Mouse (Mus musculus) ES-Bruce4 (cell line): ENCODE measurements around the gene Klhl24. TPM values are rescaled to one million over a fixed set of nuclear protein-coding genes. Genes with fewer than 3 reads are reported as not detected.
A peak's percentile ranks its signal among the peaks of the same experiment; 100 is the strongest.

Experiments
- H3K27ac ChIP-seq: 2 replicates; pipeline ENCODE4 v1.5.1; 2012; ENCODE audit warnings: low read length, inconsistent platforms; ENCODE audit not compliant: insufficient read depth
- H3K27me3 ChIP-seq: 2 replicates; pipeline ENCODE4 v1.6.1; 2012; ENCODE audit warnings: mild to moderate bottlenecking, low read length, inconsistent platforms; ENCODE audit not compliant: control insufficient read depth, poor library complexity, insufficient read depth, severe bottlenecking
- H3K36me3 ChIP-seq: 2 replicates; pipeline ENCODE4 v1.6.1; 2012; ENCODE audit warnings: inconsistent platforms, mild to moderate bottlenecking, low read length, moderate library complexity; ENCODE audit not compliant: control insufficient read depth, poor library complexity, insufficient read depth, severe bottlenecking
- H3K4me1 ChIP-seq: one replicate; pipeline ENCODE4 v1.8.1; 2011; ENCODE audit warnings: low read length; ENCODE audit not compliant: control insufficient read depth, insufficient read depth
- H3K4me3 ChIP-seq: 2 replicates; pipeline ENCODE4 v1.5.1; 2011; ENCODE audit warnings: low read depth, mild to moderate bottlenecking, low read length
- H3K9ac ChIP-seq: 2 replicates; pipeline ENCODE4 v1.6.1; 2012; ENCODE audit warnings: low read depth, mild to moderate bottlenecking, inconsistent platforms; ENCODE audit not compliant: poor library complexity, severe bottlenecking
- H3K9me3 ChIP-seq: replicated peaks from 2 replicates; pipeline ENCODE4 v1.6.1; 2012; ENCODE audit warnings: mild to moderate bottlenecking, low read length, inconsistent platforms; ENCODE audit not compliant: control insufficient read depth, poor library complexity, insufficient read depth, severe bottlenecking
- CTCF ChIP-seq: IDR thresholded peaks from one replicate; pipeline ENCODE4 v1.8.1; 2011; ENCODE audit warnings: low read depth, low read length
- EP300 ChIP-seq: IDR thresholded peaks from 2 replicates; pipeline ENCODE4 v1.6.1; 2011; ENCODE audit warnings: low read depth, low read length; ENCODE audit not compliant: insufficient read depth
- POLR2A ChIP-seq: IDR thresholded peaks from one replicate; pipeline ENCODE4 v1.8.1; 2011; ENCODE audit warnings: low read length; ENCODE audit not compliant: insufficient read depth
- polyA plus RNA-seq: library from polyadenylated mRNA; stranded (reverse); fragments of >200 nt; gene quantifications from 2 replicates; pipeline ENCODE4 v1.2.4, GENCODE M21; 2011; ENCODE audit warnings: low read depth; ENCODE audit not compliant: missing spikeins, insufficient read depth, insufficient read length

Klhl24 gene
- polyA plus RNA-seq, 1 experiment: 113 TPM

DNA sequence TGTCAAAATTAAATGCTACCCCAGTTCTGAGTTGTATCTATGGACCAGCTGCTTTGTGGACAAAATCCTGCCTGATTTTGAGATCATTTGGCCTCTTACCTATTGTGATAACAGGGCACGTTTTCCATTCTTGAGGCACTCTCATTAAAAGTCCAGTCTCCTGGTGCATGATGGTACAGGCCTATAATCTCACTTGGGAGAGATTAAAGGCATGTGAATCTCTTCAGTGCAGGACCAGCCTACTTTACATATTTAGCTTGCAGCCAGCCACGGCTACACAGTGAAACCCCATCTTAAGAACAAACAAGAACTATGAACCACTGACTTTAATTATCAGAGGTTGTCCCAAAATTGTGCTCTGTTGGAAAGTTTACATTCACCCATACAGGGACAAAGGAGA, 33.1 kb downstream of the Klhl24 start:
- H3K9ac ChIP-seq: no peak overlapping the region
- TF ChIP-seq CTCF (no peak), EP300 (no peak), POLR2A (no peak)
- H3K27me3 ChIP-seq: no peaks in the 10 kb centered on the region; the same call in 1 of the 2 replicates
- peaks cover 8% of the 10 kb centered on the region for H3K36me3 ChIP-seq
- H3K27ac ChIP-seq: no peak overlapping the region
- H3K4me1 ChIP-seq: no peaks in the 10 kb centered on the region
- no peak overlapping the region for H3K4me3 ChIP-seq
- H3K9me3 ChIP-seq: no peaks in the 10 kb centered on the region

DNA sequence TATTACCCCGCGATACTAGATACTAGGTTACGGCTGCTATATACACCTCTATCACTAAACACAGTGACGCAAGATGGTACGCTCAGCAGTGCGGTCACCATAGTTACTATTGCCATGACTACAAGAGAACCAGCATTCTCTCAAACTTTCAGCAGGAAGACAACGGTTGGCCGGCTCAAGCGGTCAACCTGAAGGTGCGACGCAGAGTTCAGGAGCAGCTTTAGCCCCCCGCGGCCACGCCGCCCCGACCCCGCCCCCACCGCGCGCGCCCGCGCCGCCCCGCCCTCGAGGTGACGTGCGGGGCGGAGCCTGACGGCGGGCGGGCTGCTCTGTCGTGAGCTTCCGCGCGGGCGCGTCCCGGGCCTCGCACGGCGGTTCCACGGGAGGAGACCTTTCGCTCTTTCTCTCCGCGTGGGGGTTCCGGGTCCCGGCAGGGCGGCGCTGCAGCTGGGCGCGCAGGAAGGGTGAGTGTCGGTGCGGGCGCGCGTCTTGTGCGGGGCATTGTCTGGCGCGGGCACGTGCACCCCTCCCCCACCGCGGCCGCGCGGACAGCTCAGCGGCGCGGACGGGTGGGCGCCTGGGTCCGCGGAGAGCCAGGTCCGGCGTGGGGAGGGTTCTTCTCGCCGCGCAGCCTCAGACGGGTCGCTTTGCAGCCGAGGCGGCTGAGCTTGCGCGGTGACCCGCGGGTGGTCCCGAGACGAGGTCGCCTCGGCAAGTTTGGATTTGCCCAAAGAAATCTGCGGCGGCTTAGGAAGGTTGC, 43.6 kb downstream of the Klhl24 start, which contains the start of gene Yeats2:
Gene Yeats2 (plus strand): TSS at position 292 of the 760 bp plus-strand sequence.
- H3K4me1 ChIP-seq: no peaks in the 10 kb centered on the region
- H3K36me3 ChIP-seq: peaks cover 12% of the 10 kb centered on the region
- H3K27ac ChIP-seq: peak within 1 kb of the TSS; percentile 22; the same call in 1 of the 2 replicates
- no peaks in the 10 kb centered on the region; the same call in 1 of the 2 replicates for H3K27me3 ChIP-seq
- H3K9me3 ChIP-seq: no peaks in the 10 kb centered on the region
- H3K4me3 ChIP-seq: peak within 1 kb of the TSS; percentile 89
- H3K9ac ChIP-seq: peak within 1 kb of the TSS; percentile 95
- TF ChIP-seq POLR2A (peak; percentile 47), EP300 (0 out of 2 replicates have a peak, but pooled peaks have one; percentile 9), CTCF (no peak)

DNA sequence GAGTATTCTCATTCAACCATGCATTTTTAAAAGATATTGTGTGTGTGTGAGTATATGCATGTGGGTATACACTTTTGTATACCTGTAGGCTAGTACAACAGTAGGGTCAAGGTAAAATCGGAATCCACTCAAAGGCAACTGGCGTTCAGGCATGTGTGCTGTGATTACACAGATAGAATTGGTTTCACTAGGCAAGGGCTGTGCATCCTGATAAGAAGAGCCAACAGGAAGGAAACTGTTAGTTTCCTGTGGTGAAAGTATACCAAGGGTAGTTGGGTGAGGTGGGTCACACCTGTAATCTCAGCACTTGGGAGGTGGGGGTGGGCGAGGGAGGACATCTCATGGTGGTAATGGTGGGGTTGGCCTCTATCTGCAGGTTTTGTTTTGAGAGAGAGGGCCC, 47.2 kb downstream of the Klhl24 start:
- Histone ChIP-seq H3K9me3 (no peaks in the 10 kb centered on the region), H3K27me3 (no peaks in the 10 kb centered on the region; the same call in 1 of the 2 replicates), H3K4me3 (no peak overlapping the region), H3K4me1 (no peaks in the 10 kb centered on the region), H3K27ac (no peak overlapping the region), H3K36me3 (peaks cover 12% of the 10 kb centered on the region), H3K9ac (no peak overlapping the region)
- no peak for TF ChIP-seq CTCF
- TF ChIP-seq EP300: no peak
- TF ChIP-seq POLR2A: no peak

DNA sequence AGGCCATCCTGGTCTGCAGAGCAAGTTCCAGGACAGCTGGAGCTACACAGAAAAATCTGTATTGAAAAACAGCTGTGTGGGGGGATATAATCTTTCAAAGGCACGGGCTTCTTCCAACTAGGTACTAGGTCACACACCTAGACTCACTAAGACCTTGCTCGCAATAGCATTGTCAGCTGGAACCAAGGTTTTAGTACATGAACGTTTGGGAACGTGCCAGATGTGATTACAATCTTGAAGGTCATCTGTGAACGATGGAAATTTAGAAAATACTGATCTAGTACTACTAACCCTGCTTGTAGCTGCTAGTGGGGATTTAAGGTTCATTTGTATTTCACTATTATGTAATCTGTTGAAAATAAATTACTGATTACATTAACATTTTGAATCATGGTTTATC, 54.6 kb downstream of the Klhl24 start:
- H3K9me3 ChIP-seq: peaks cover 9% of the 10 kb centered on the region
- H3K4me3 ChIP-seq: no peak overlapping the region
- H3K36me3 ChIP-seq: peaks cover 39% of the 10 kb centered on the region
- H3K4me1 ChIP-seq: no peaks in the 10 kb centered on the region
- no peak overlapping the region for H3K27ac ChIP-seq
- no peaks in the 10 kb centered on the region for H3K27me3 ChIP-seq
- no peak for TF ChIP-seq POLR2A
- no peak overlapping the region for H3K9ac ChIP-seq

DNA sequence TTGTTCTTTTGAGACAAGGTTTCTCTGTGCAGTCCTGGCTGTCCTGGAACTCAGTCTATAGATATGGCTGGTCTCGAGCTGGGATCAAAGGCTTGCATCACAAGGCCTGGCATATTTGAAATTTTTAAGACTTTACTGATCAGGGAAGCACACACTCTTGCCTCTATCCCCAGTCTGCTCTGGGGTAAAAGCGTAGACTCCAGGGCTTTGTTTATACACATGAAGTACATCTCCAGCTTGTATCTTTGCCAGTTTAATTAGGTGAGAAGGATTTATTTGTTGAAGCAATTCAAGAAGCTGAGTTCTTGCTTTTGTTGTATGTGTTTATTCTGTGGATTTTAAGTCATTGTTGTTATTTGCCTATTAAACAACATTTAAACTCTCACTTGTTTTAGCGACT, 56.4 kb downstream of the Klhl24 start:
- H3K4me1 ChIP-seq: no peaks in the 10 kb centered on the region
- H3K36me3 ChIP-seq: peaks cover 50% of the 10 kb centered on the region
- H3K27ac ChIP-seq: no peak overlapping the region
- H3K27me3 ChIP-seq: no peaks in the 10 kb centered on the region
- no peak overlapping the region for H3K4me3 ChIP-seq
- H3K9ac ChIP-seq: no peak overlapping the region
- no peak for TF ChIP-seq CTCF
- TF ChIP-seq EP300: no peak
- no peak for TF ChIP-seq POLR2A
- peaks cover 9% of the 10 kb centered on the region for H3K9me3 ChIP-seq

DNA sequence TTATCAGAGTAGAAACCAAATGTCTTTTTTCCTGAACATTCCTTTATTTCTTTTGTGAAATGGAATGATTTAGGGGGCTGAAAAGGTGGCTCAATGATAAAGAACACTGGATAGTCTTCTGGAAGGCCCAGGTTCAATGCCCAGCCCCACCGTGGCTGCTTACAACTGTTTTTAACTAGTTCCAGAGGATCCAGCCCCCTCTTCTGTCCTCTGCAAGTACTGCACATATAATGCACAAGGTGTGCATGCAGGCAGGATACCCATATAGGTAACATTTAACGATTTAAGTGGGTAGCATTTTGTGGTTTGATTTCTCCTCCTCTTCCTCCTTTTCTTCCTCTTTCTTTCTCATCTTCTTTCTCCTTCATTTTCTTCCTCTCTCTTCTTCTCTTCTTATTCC, 62.8 kb downstream of the Klhl24 start:
- H3K36me3 ChIP-seq: peaks cover 46% of the 10 kb centered on the region
- H3K9ac ChIP-seq: no peak overlapping the region
- peak; percentile 15 for TF ChIP-seq CTCF
- no peak for TF ChIP-seq POLR2A
- TF ChIP-seq EP300: no peak
- H3K4me1 ChIP-seq: no peaks in the 10 kb centered on the region
- H3K27me3 ChIP-seq: no peaks in the 10 kb centered on the region
- no peak overlapping the region for H3K27ac ChIP-seq
- H3K4me3 ChIP-seq: no peak overlapping the region
- H3K9me3 ChIP-seq: no peaks in the 10 kb centered on the region
